Mouse (Mus musculus) myocyte (in vitro differentiated cells): ENCODE results near the gene Slc25a13. TPM values are rescaled to one million over a fixed set of nuclear protein-coding genes. Genes with fewer than 3 reads are reported as not detected.

Experiments
- H3K27me3 ChIP-seq: one replicate; pipeline ENCODE4 v1.6.1; 2011; ENCODE audit not compliant: control insufficient read depth, insufficient read depth, insufficient read length
- H3K36me3 ChIP-seq: one replicate; pipeline ENCODE4 v1.6.1; 2011; ENCODE audit not compliant: control insufficient read depth, insufficient read depth
- H3K4me2 ChIP-seq: one replicate; pipeline ENCODE4 v1.6.1; 2011; ENCODE audit warnings: low read depth, control low read depth
- H3K4me3 ChIP-seq: one replicate; pipeline ENCODE4 v1.5.1; 2011; ENCODE audit warnings: mild to moderate bottlenecking, control low read depth, moderate library complexity
- H3K79me2 ChIP-seq: one replicate; pipeline ENCODE4 v1.6.1; 2011; ENCODE audit not compliant: control insufficient read depth, insufficient read depth
- H3ac ChIP-seq: one replicate; pipeline ENCODE4 v1.6.1; 2011; ENCODE audit not compliant: control insufficient read depth, insufficient read length
- CEBPB ChIP-seq: IDR thresholded peaks from 2 replicates; pipeline ENCODE4 v1.6.1; 2011; ENCODE audit warnings: mild to moderate bottlenecking, moderate library complexity; ENCODE audit not compliant: poor library complexity, insufficient read depth, severe bottlenecking
- E2F4 ChIP-seq: IDR thresholded peaks from one replicate; pipeline ENCODE4 v1.6.1; 2011; ENCODE audit warnings: mild to moderate bottlenecking, control low read depth, moderate library complexity; ENCODE audit not compliant: insufficient read depth
- MAX ChIP-seq: IDR thresholded peaks from one replicate; pipeline ENCODE4 v1.6.1; 2011; ENCODE audit warnings: low read depth, mild to moderate bottlenecking, control low read depth
- MYOD1 ChIP-seq, 3 experiments: IDR thresholded peaks; one replicate each; pipeline ENCODE4 v1.6.1; 2011; ENCODE audit warnings: control low read depth in 2 of 3, low read depth in 2 of 3, mild to moderate bottlenecking in 2 of 3, moderate library complexity in 1 of 3; ENCODE audit not compliant: insufficient read length in 2 of 3, control insufficient read depth in 1 of 3
- MYOG ChIP-seq, 3 experiments: IDR thresholded peaks; one replicate each; pipeline ENCODE4 v1.6.1; 2011; ENCODE audit warnings: control low read depth in 2 of 3, low read depth in 2 of 3, mild to moderate bottlenecking in 2 of 3; ENCODE audit not compliant: insufficient read length in 2 of 3, control insufficient read depth in 1 of 3, insufficient read depth in 1 of 3
- POLR2A ChIP-seq: IDR thresholded peaks from one replicate; pipeline ENCODE4 v1.6.1; 2011; ENCODE audit warnings: low read depth, mild to moderate bottlenecking, control low read depth, moderate library complexity; ENCODE audit not compliant: insufficient read length
- POLR2AphosphoS2 ChIP-seq: IDR thresholded peaks from one replicate; pipeline ENCODE4 v1.6.1; 2011; ENCODE audit warnings: low read depth, control low read depth; ENCODE audit not compliant: insufficient read length
- REST ChIP-seq: IDR thresholded peaks from one replicate; pipeline ENCODE4 v1.6.1; 2011; ENCODE audit warnings: mild to moderate bottlenecking, control low read depth, moderate library complexity; ENCODE audit not compliant: insufficient read depth, insufficient read length
- SRF ChIP-seq: IDR thresholded peaks from one replicate; pipeline ENCODE4 v1.6.1; 2011; ENCODE audit warnings: low read depth; ENCODE audit not compliant: control insufficient read depth, insufficient read length
- TCF12 ChIP-seq: IDR thresholded peaks from one replicate; pipeline ENCODE4 v1.6.1; 2011; ENCODE audit warnings: mild to moderate bottlenecking, control low read depth; ENCODE audit not compliant: poor library complexity, insufficient read depth, severe bottlenecking
- TCF3 ChIP-seq: IDR thresholded peaks from one replicate; pipeline ENCODE4 v1.6.1; 2011; ENCODE audit warnings: low read depth, control low read depth; ENCODE audit not compliant: insufficient read length
- USF1 ChIP-seq: IDR thresholded peaks from one replicate; pipeline ENCODE4 v1.6.1; 2011; ENCODE audit warnings: low read depth, mild to moderate bottlenecking, control low read depth, moderate library complexity
- polyA plus RNA-seq: library from polyadenylated mRNA; unstranded; fragments of >200 nt; fragmentation: generic; extraction: Trizol; gene quantifications from one replicate; pipeline ENCODE4 v1.2.1, GENCODE M21; 2012; ENCODE audit warnings: missing spikeins

Slc25a13 gene
- polyA plus RNA-seq, 1 experiment, result 0.42 TPM

DNA sequence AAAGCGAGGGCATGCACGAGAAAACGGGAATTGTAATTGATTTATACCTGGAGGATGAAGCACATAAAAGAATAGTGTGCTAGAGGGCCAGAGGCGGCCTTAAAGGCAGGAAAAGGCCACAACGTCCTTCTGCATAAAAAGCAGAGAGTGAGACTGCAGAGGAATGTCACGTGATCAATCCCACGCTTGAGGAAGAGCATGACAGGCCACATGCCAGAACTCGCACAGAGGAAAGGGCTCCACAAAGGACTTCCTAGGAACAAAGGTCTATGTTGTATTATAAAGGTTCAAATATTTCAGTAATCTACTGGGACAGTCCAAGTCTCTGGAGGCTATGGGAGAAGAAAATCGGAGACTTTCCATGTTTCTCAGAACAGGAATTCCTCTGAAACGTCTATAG is 63.5 kb downstream of the Slc25a13 start:
- Histone ChIP-seq H3K79me2 (no peaks in the 10 kb centered on the region), H3K4me3 (no peak overlapping the region), H3K4me2 (no peak overlapping the region), H3ac (no peak overlapping the region), H3K36me3 (no peaks in the 10 kb centered on the region), H3K27me3 (no peaks in the 10 kb centered on the region)
- TF ChIP-seq REST (no peak), E2F4 (no peak), SRF (no peak), CEBPB (no peak), USF1 (no peak)

DNA sequence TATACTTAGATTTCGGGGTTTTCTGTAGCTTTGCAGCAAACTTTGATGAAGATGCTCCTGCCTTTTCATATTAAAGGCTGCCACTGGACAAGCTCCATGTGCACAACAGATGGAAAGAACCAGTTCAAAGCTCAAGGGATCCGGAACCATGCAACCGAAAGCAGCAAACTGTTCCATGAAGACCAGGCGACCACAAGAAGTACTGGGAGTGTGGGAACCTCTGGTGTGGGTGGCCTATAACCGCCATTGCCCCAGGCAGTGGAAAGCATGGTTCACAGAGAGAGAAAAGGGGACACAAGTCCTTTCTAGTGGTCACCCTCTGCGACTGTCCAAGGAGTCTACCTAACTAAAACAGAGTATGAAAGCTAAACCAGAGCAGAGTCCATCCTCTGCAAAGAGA is 66.2 kb downstream of the Slc25a13 start:
- Histone ChIP-seq H3K4me2 (no peak overlapping the region), H3K36me3 (no peaks in the 10 kb centered on the region), H3K4me3 (no peak overlapping the region)

GRCm38 (mm10) chr6:6149751-6150150 is 67.2 kb downstream of the Slc25a13 start:
- H3K4me3 ChIP-seq, result no peak overlapping the region
- H3ac ChIP-seq, result no peak overlapping the region
- H3K27me3 ChIP-seq, result no peaks in the 10 kb centered on the region
- H3K4me2 ChIP-seq, result no peak overlapping the region
- no peaks in the 10 kb centered on the region for H3K79me2 ChIP-seq
- no peaks in the 10 kb centered on the region for H3K36me3 ChIP-seq
- no peak for TF ChIP-seq USF1
- TF ChIP-seq SRF, result no peak
- TF ChIP-seq POLR2AphosphoS2, result no peak
- no peak for TF ChIP-seq POLR2A
- no peak for TF ChIP-seq MAX
- TF ChIP-seq MYOG (IDR thresholded peaks at IDR 0.05; ENCODE audit: control insufficient read depth in 1 of 3, insufficient read depth in 1 of 3, insufficient read length in 2 of 3, low read depth in 2 of 3), result no peak
- no peak for TF ChIP-seq E2F4
- TF ChIP-seq REST, result no peak
- TF ChIP-seq TCF3, result no peak
- TF ChIP-seq CEBPB, result no peak

More for the DNA sequence above, 66.2 kb downstream of the Slc25a13 start:
- no peak overlapping the region for H3ac ChIP-seq
- no peaks in the 10 kb centered on the region for H3K79me2 ChIP-seq
- no peaks in the 10 kb centered on the region for H3K27me3 ChIP-seq
- no peak for TF ChIP-seq MYOG (IDR thresholded peaks at IDR 0.05; ENCODE audit: control insufficient read depth in 1 of 3, insufficient read depth in 1 of 3, insufficient read length in 2 of 3, low read depth in 2 of 3)
- TF ChIP-seq SRF, result no peak
- TF ChIP-seq TCF3, result no peak
- no peak for TF ChIP-seq POLR2AphosphoS2
- TF ChIP-seq POLR2A, result no peak
- TF ChIP-seq USF1, result no peak
- TF ChIP-seq E2F4, result no peak
- TF ChIP-seq CEBPB, result no peak
- TF ChIP-seq MAX, result no peak
- TF ChIP-seq MYOD1 (IDR thresholded peaks at IDR 0.05; ENCODE audit: control insufficient read depth in 1 of 3, insufficient read length in 2 of 3, low read depth in 2 of 3), result no peak
- TF ChIP-seq TCF12, result no peak

- Histone ChIP-seq H3K4me3 (no peak overlapping the region), H3K27me3 (no peaks in the 10 kb centered on the region), H3K79me2 (no peaks in the 10 kb centered on the region), H3K4me2 (no peak overlapping the region), H3K36me3 (no peaks in the 10 kb centered on the region), H3ac (no peak overlapping the region)
- TF ChIP-seq REST, result no peak
- no peak for TF ChIP-seq MAX
- no peak for TF ChIP-seq POLR2AphosphoS2
- TF ChIP-seq TCF12, result no peak
- TF ChIP-seq POLR2A, result no peak
- TF ChIP-seq TCF3, result no peak
- no peak for TF ChIP-seq CEBPB
- no peak for TF ChIP-seq E2F4
- no peak for TF ChIP-seq MYOD1 (IDR thresholded peaks at IDR 0.05; ENCODE audit: control insufficient read depth in 1 of 3, insufficient read length in 2 of 3, low read depth in 2 of 3)
- TF ChIP-seq MYOG (IDR thresholded peaks at IDR 0.05; ENCODE audit: control insufficient read depth in 1 of 3, insufficient read depth in 1 of 3, insufficient read length in 2 of 3, low read depth in 2 of 3), result no peak
Observed at GRCm38 (mm10) chr6:6149329-6149728, 67.6 kb downstream of the Slc25a13 start.

GRCm38 (mm10) chr6:6145412-6145811 is 71.6 kb downstream of the Slc25a13 start:
- H3K27me3 ChIP-seq, result no peaks in the 10 kb centered on the region
- no peaks in the 10 kb centered on the region for H3K79me2 ChIP-seq
- no peak overlapping the region for H3K4me2 ChIP-seq
- no peak overlapping the region for H3K4me3 ChIP-seq
- TF ChIP-seq POLR2AphosphoS2 (no peak), SRF (no peak), TCF3 (no peak), TCF12 (no peak), USF1 (no peak), POLR2A (no peak), MAX (no peak), CEBPB (no peak), MYOD1 (IDR thresholded peaks at IDR 0.05; ENCODE audit: control insufficient read depth in 1 of 3, insufficient read length in 2 of 3, low read depth in 2 of 3) (no peak)
- no peak overlapping the region for H3ac ChIP-seq
- no peaks in the 10 kb centered on the region for H3K36me3 ChIP-seq
